Comparison of ENCODE assay signal across 8 mouse cellular contexts in genomic region chr11:119490861-119491689, GRCm38 (mm10). TPM values are rescaled to one million over a fixed set of nuclear protein-coding genes. Genes with fewer than 3 reads are reported as not detected.
DNase-seq lines count a peak whose midpoint lies in the region; ATAC-seq lines count a peak whose summit lies in the region.

Gene Endov, plus strand, starts transcription at chr11:119491347.

- H3K4me1 ChIP-seq in forebrain, embryonic 14.5 days (ENCODE audit: control insufficient read depth, insufficient read depth, low read length), result peaks cover 13% of the 10 kb centered on the region
- H3K4me1 ChIP-seq in neural tube, embryonic 15.5 days, result peaks cover 33% of the 10 kb centered on the region

- peak within 1 kb of the TSS; percentile 74 for H3K4me3 ChIP-seq in forebrain, embryonic 14.5 days (ENCODE audit: low read depth, low read length)
- peak within 1 kb of the TSS; percentile 65 for H3K4me3 ChIP-seq in neural tube, embryonic 15.5 days (replicated peaks)

- no peaks in the 10 kb centered on the region for H3K27me3 ChIP-seq in forebrain, embryonic 14.5 days (replicated peaks; ENCODE audit: control insufficient read depth, insufficient read depth, low read length)
- no peaks in the 10 kb centered on the region for H3K27me3 ChIP-seq in neural tube, embryonic 15.5 days (replicated peaks)

- peak within 1 kb of the TSS; percentile 84 for H3K27ac ChIP-seq in forebrain, embryonic 14.5 days (ENCODE audit: low read depth, low read length)
- peak within 1 kb of the TSS; percentile 95 for H3K27ac ChIP-seq in neural tube, embryonic 15.5 days (replicated peaks)

- peak; percentile 95 for DNase-seq in ES-CJ7 (ENCODE audit: low read depth, low spot score)
- peak; percentile 98 for DNase-seq in cerebellum, adult 11 months
- peak; percentile 99 for DNase-seq in forebrain, embryonic 14.5 days (ENCODE audit: low spot score)
- peak; percentile 99 to 100 for DNase-seq in heart, postnatal 14 days
- DNase-seq in layer of hippocampus, adult 11-12 months (ENCODE audit: low spot score), result peak; percentile 98
- DNase-seq in lung, adult 18-20 months, result peak; percentile 96 to 97
- peak; percentile 96 for DNase-seq in testis, postnatal 14 days (ENCODE audit: low spot score)

- intact Hi-C loops in heart, postnatal 14 days (cut with DNase I), result loop anchor here (5.0 kb wide), 1 partner anchor 149 kb away; no protein-coding TSS in a partner anchor

- H3K4me2 ChIP-seq in forebrain, embryonic 14.5 days (ENCODE audit: low read length), result peak within 1 kb of the TSS; percentile 92
- peak within 1 kb of the TSS; percentile 92 for H3K4me2 ChIP-seq in neural tube, embryonic 15.5 days

- H3K9me3 ChIP-seq in forebrain, embryonic 14.5 days (replicated peaks; ENCODE audit: control insufficient read depth, low read length), result no peaks in the 10 kb centered on the region
- H3K9me3 ChIP-seq in neural tube, embryonic 15.5 days (replicated peaks), result no peaks in the 10 kb centered on the region

- ATAC-seq in forebrain, embryonic 14.5 days, result peak; percentile 98
- peak; percentile 98 for ATAC-seq in neural tube, embryonic 15.5 days (ENCODE audit: low FRiP score)

- WGBS in forebrain, embryonic 14.5 days, result 2% methylated on average over 59 of the region's 66 CpGs
- under 1% methylated on average over 66 of the region's 66 CpGs for WGBS in neural tube, embryonic 15.5 days

- H3K36me3 ChIP-seq in forebrain, embryonic 14.5 days (ENCODE audit: control insufficient read depth, insufficient read depth, low read length), result no peaks in the 10 kb centered on the region
- no peaks in the 10 kb centered on the region for H3K36me3 ChIP-seq in neural tube, embryonic 15.5 days

- H3K9ac ChIP-seq in forebrain, embryonic 14.5 days (ENCODE audit: low read length), result peak within 1 kb of the TSS; percentile 93
- peak within 1 kb of the TSS; percentile 75 for H3K9ac ChIP-seq in neural tube, embryonic 15.5 days (replicated peaks)

RNA-seq across cellular contexts. Expression of gene Endov, which starts in this region (rescaled TPM):
- polyA plus RNA-seq in forebrain, embryonic 14.5 days (2014; fragmentation: Nextera tagmentation; extraction: Ambion mirVana), result 15.9 and 18.0 TPM in 2 replicates
- total RNA-seq in heart, postnatal 14 days (2021), result 10 to 100 TPM; 11.0 TPM
- 15.1 and 15.8 TPM in 2 replicates for polyA plus RNA-seq in neural tube, embryonic 15.5 days (2015; fragmentation: Nextera tagmentation; extraction: Ambion mirVana)

Comparison
In these comparisons a context has a peak if more than half of its experiments do, and no peak if none do; other contexts are left out.
1. Peak in every context shown above with its lines: DNase-seq, ATAC-seq, H3K4me3 ChIP-seq and H3K27ac ChIP-seq.